Mouse (Mus musculus) forelimb bud, embryonic 11.5 days (tissue): ENCODE data around the gene Mapk3.

ENCODE experiments used
- DNase-seq: peaks from one replicate; pipeline ENCODE4 v3.0.0-alpha.2; 2012; ENCODE audit warnings: low read depth, low spot score

Gene Mapk3

GRCm38 (mm10) chr7:126782693-126783092 lies 23.3 kb downstream of the Mapk3 start:
- DNase-seq: no peak

- no peak for DNase-seq
Observed at GRCm38 (mm10) chr7:126784469-126784868, 25.1 kb downstream of the Mapk3 start.

- no peak for DNase-seq
Observed at GRCm38 (mm10) chr7:126785056-126785455, 25.7 kb downstream of the Mapk3 start.

GRCm38 (mm10) chr7:126786142-126786541 lies 26.7 kb downstream of the Mapk3 start:
- no peak for DNase-seq

GRCm38 (mm10) chr7:126789141-126789540 lies 29.7 kb downstream of the Mapk3 start:
- no peak for DNase-seq

GRCm38 (mm10) chr7:126791851-126792720 lies 32.7 kb downstream of the Mapk3 start, which contains the start of gene Ppp4c:
Ppp4c (minus strand) TSS chr7:126792496.
- peak; percentile 97 for DNase-seq

GRCm38 (mm10) chr7:126792721-126793443 lies 33.5 kb downstream of the Mapk3 start:
- no peak for DNase-seq

GRCm38 (mm10) chr7:126793456-126794270 lies 34.3 kb downstream of the Mapk3 start:
- no peak for DNase-seq

GRCm38 (mm10) chr7:126794271-126794605 lies 34.8 kb downstream of the Mapk3 start:
- no peak for DNase-seq

GRCm38 (mm10) chr7:126795387-126796317 lies 36.3 kb downstream of the Mapk3 start:
- DNase-seq: no peak

GRCm38 (mm10) chr7:126796350-126796932 lies 37.0 kb downstream of the Mapk3 start:
- no peak for DNase-seq

GRCm38 (mm10) chr7:126797411-126798126 lies 38.2 kb downstream of the Mapk3 start, which contains the start of gene Fam57b:
Fam57b (plus strand) TSS chr7:126797668.
- no peak for DNase-seq

GRCm38 (mm10) chr7:126798127-126799049 lies 39.0 kb downstream of the Mapk3 start:
- DNase-seq: peak; percentile 17

- DNase-seq: peak; percentile 98
Observed at GRCm38 (mm10) chr7:126799050-126799467, 39.7 kb downstream of the Mapk3 start.

GRCm38 (mm10) chr7:126799468-126800268 lies 40.3 kb downstream of the Mapk3 start:
- peak; percentile 92 for DNase-seq

- no peak for DNase-seq
Observed at GRCm38 (mm10) chr7:126800269-126801056, 41.1 kb downstream of the Mapk3 start.

GRCm38 (mm10) chr7:126801057-126801422 lies 41.6 kb downstream of the Mapk3 start:
- DNase-seq: no peak
